Mouse (Mus musculus) adrenal gland, adult 8-10 months (tissue): Measurements from ENCODE around the gene Calm5. TPM values are rescaled to one million over a fixed set of nuclear protein-coding genes. Genes with fewer than 3 reads are reported as not detected.
"Not testable (repeated sequence)": the region's sequence is repeated elsewhere in the genome, so short reads cannot be mapped to it uniquely, and the experiment has no call there.

ENCODE experiments used
- DNase-seq: peaks from one replicate; pipeline ENCODE4 v3.0.0; 2022
- total RNA-seq, 4 experiments: library from RNA; stranded (reverse); gene quantifications; 2 replicates each; pipeline ENCODE4 v1.2.4; 2022

The Calm5 gene
- total RNA-seq, 4 experiments from 2014 or later: not detected

DNA sequence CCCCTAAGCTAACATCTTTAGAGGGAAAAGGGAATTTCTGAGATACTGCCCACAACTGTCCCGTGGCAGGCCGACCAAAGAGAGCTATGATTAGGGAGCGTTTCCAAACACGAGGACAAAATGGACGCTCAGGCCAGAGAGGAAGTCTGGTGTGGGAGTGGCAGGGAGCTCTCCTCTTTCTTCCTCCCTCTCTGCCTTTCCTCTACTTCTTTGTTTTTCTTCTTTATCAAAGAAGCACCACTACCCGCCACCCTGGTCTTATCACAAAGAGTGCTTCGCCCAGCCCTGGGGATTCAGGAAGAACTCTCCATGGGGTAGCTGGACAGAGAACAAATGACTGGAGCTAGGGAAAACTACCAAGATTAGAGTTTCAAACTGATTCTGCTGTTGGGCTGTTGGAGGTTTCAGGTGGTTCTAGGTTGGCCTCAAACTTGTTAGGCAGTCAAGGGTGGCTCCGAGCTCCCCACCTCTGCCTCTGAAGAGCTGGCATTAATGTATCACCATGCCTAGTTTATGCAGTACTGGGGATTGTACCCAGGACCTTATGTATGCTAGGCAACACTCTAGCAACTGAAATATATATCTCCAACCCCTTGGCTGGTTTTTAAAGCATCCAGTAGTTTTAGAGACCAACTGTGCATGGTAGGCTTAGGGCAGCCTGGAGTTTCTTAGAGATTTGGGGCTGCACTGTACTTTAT, 12.5 kb downstream of the Calm5 start:
- DNase-seq: no peak

DNA sequence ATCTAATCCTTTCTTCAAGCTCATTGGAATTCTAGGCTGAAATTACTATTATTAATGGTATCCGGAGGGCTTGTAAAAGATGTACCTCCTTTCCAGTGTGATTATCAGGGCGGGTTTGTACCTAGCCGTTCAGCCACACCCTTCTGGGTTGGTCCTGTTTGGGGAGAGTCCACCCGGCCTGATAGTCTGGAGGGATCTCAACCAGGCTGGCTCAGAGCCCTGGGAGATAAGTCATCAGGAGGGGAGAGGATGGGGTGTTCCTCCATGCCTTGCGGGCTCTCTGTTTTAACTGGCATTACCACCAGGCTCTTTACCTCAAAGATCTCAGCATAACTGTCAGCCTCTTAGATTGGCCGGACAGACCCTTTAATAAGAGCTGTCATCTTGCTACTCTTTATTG, 13.2 kb downstream of the Calm5 start:
- no peak for DNase-seq

DNA sequence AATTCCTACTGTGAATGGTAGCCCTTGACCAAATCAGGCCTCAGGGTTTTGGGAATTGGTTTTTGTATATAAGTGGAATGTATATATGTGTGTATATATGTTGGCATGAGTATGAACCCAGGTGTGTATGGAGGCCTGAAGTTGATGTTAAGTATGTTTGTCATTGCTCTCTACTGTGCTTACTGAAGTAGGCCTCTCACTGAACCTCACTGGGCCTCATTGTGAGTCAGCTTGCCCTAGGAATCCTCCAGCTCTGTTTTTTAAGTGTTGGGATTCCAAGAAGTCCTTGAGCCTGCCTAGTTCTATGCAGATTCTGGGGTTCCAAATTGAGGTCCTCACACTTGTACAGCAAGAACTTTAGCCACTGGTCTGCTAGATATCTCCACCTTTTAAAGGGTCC, 15.9 kb downstream of the Calm5 start:
- DNase-seq: no peak

DNA sequence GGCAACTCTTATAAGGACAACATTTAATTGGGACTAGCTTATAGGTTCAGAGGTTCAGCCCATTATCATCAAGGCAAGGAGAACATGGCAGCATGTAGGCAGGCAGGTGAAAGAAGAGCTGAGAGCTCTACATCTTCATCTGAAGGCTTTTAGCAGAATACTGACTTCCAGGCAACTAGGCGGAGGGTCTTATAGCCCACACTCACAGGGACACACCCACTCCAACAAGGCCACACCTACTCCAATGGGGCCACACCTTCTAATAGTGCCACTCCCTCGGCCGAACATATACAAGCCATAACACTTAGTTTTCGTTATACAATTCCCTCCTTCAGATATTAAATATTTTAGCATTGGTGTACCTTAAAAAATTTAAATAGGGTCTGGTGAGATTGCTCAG, 18.9 kb downstream of the Calm5 start:
- no peak for DNase-seq

DNA sequence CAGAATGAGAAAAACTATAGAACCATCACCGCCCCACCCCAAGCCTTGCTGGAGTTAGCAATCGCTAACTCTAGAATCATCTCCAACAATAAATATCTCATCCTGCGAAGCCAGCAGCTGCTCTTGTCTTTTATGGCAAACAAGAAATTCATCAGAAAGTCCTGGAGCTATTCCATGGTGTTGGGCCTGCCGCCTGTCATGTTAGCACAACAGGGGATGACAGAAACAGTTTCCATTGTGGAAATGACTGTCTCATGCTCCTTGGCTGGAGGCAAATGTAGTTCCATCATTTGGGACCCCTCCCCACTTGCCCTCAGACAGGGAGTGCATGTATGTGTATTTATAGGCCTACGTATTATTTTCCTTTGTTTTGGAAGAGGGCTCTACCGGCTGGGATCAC, 22.5 kb downstream of the Calm5 start:
- DNase-seq: no peak

DNA sequence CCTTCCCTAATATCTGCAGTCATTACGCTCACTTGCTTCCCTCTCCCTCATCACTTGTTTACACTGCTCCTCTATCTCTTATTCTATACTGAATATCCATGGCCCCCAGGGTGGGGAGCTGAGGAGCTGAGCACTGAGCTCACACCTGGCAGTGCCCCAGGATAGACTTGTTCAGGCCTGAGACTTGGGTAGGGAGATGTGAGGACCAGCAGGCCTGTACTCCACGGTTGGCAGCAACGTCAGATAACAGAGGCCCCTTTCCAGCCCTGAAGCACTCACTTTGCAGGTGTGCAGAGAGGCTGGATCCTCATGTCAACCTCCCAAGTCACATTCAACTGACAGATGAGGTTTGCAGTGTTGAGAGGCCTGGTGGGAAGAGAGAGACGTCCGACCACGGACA, 23.2 kb downstream of the Calm5 start:
- DNase-seq: no peak

DNA sequence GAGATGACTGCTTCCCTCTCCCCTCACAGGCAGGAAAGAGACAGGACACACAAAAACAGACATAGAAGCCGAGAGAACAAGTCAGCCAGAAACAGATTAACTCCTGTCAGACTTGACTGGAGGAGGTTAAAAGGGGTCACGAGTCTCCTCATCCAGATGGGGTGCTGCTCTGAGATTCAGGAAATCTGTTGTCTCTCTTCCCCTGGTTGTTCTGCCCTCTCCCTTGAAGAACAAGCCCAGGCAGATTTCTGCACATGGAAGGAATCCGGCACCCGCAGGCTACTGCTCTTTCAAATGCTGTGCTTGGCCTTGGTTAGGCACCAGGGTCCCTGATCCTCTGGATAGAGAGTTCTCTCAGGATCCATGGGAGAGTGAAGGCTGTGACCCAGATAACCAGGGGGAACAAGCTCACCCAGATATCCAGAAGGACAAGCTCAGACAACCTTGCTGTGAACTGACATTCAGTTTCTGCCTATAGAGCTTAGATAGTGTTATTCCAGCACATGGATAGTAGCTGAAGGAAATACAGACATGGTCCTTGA, 23.8 kb downstream of the Calm5 start:
- DNase-seq: no peak

DNA sequence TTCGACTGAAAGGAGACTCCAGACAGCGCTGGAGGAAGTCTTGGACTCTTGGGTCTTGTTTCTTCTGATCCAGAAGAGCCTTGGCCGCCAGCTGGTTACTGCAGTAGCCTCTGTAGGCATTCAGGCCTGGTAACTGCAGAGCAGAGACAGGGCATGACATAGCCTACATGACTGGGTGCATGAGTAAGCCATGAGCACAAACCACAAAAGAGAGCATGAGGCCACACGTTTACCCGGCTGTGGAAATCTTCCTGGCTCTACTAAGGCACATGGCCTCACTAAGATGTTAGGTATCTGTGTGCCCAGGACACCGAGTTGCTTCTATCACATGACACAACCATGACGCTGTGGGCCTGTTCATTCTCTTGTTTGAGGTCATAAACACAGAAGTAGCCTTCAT, 32.7 kb downstream of the Calm5 start:
- DNase-seq: no peak

DNA sequence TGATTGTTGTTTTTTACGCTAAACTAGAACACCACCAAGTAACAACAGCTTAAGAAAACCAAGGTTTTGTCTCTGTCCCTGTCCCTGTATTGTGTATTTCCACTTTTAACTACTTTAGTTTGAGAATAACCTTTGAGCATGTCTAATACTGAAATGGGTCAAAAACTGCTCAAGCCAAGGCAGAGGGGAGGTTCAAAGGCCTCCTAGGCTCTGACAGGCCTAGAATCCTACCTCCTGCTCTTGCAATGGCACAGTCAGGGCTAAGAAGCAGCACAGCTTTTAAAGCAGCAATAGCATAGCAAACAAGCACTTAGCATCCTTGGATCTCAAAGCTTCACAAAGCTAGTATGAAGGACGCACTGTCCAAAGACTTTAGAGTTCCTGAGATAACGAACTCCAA, 35.1 kb downstream of the Calm5 start:
- no peak for DNase-seq

DNA sequence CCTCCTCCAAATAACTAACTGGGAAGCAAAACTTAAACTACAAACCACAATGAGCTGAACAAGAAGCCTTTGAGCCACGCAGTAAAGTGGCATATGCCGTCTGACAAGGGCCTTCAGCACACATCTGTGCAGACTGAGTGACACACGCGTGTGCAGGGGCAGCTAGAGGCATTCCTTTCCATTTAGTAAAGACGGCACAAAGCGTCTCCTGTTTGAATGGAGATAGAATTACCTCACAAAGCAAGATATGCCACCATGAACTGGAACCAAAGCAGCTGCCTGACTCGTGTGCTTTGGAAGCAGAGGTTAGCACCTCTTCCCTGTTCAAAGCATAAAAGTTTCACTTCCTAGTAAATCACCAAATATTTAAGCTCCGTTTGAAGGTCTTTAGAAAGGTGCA, 36.1 kb downstream of the Calm5 start:
- no peak for DNase-seq

DNA sequence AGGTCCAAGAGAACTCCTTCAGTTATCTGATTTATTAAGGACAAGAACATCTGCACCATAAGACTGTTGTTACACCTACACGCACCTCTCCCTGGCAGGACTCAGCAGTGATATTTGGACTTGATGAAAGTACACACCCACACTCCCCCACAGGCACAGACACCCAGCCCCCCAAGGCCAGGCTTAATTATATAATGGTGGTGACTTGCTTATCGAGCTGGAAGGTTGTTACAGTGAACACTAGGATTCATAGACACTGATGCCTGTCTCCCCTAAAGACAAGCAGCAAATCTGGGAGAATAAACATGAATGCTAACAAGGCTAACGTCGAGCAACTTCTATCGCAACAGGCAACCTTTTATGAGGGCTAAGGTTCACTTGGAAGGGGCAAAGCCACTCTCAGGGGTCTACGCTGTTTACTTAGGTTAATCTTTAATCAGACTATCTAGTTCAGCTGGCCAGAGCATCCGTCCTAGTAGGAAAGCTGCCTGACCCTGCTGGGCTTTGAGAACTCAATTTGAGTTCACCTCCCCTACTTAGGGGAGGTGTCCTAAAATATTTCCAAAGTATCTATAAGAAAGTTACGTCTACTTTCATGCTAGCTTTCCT, 37.6 kb downstream of the Calm5 start:
- DNase-seq: peak; percentile 43

DNA sequence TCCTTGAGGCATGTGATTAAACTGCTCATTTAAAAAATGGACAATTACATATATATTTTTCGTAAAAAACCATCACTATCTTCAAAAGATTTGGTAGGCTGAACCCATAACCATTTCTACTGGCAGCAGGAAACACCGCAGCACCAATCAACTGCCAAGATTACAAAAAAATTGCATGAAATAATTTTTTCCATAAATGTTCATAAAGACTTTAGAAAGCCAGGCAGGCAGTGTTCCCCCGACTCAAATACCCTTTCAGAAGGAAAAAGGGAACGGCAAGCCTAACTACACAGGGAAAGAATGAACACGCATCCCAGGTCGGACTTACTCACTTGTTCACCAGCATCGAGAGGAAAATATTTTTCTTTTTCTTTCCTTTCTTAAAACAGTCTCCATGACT, 38.6 kb downstream of the Calm5 start:
- DNase-seq: no peak

DNA sequence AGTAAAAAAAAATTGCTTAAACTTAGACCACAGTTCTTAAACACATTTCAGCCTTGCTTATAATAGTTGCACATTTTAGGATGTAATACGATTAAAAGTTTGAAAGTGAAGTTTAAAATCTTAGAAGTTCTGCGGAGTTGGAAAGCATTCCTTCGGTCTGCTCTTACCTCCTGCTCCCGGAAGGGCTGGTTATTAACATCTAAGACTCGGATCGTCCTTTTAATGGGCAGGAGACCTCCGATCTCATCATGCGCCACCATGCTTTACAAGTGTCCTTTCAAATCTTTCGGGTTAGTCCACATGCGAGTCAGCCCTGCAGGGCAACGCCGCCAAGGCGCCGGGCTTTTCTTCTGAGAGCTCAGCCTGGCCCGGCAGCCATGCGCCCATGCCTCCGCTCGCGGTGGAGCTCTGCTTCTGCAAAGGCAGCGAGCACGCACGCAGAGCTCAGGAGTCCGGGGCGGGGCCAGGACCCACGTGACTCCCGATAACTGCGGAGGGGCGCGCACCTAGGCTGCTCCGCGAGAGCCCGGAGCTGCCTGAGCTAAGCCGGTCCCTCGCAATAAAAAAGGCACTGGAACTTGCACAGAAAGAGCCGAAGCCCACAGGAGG, 39.3 kb downstream of the Calm5 start:
- DNase-seq: peak; percentile 90

DNA sequence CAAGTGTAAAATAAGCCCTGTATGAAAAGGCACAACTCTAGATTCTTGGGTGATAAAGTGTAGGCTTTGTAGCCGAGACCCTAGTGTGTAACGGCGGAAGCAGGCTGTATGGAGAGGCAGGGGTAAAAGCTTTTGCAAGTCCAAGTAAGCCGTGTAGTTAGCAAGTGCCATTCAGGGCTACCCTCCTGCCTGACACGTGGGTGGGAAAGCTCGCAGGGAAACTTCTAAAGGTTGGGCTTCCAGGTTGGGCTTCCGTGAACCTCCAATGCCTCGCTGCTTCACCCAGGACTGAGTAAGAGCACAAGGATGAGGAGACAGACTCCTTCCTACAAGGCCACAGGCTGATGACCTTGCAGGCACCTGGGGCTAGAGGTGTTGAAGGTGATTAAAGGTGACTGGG, 40.6 kb downstream of the Calm5 start:
- DNase-seq: no peak

DNA sequence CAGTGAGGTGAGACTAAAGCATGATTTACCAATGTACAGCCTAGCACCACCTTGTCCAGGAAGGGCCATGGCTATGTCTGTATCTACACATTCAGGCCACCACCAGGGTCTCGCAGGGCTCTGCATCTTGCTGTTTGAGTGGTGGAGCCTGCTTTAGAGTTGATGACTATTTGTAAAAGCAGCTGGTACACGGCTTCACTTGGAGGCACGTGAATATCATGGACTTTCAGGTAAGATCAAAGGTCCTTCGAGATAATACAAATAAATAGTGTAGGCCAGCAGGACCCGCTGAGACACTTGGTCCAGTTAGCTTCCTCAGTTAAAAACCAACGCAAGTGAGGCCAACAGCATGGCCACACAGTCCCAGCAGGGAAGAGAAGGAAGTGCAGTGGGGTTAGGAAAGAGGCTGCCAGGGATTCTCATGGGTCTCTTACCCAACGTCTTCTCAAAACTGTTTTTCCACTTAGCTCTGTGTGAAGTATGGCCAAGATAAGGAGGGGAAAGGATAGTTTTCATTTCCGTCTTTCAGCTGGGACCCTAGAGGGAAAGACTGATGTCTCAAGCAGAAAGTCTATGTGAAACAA, 41.5 kb downstream of the Calm5 start:
- no peak for DNase-seq

DNA sequence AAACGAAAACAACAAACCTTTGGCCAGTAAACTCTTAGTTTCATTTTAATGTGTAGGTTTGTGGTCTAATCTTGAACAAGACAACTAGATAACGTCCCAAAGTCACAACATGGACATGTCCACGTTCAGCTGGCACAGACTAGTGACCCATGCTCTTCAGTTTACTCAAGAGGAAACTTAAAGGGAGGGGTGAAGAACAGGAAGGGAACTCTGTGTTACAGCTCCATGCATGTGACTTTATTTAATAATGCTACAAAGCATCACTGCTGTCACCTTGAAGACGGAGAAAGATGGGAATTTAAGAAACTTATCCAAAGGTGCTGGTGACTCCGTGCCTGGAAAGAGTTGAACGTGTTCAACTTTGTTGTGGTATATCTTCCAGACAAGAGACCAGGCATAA, 42.1 kb downstream of the Calm5 start:
- DNase-seq: no peak

DNA sequence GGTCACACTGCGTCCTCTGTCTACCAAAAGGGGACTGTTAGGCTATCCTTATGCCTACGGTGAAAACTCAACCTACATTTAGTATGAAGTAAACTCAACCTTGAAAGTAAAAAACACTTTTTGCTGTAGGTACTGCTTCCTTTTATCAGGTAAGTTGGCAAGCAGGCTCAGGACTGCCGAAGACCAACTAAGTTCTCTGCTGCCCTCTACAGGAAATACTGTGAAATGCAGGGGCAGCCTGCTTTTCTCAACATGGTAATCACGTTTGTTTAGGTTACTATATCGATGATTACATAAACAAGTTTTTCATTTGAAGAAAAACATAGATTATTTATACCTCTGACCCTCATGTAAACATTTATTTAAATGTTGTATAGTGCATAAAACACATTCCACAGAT, 42.9 kb downstream of the Calm5 start:
- no peak for DNase-seq

DNA sequence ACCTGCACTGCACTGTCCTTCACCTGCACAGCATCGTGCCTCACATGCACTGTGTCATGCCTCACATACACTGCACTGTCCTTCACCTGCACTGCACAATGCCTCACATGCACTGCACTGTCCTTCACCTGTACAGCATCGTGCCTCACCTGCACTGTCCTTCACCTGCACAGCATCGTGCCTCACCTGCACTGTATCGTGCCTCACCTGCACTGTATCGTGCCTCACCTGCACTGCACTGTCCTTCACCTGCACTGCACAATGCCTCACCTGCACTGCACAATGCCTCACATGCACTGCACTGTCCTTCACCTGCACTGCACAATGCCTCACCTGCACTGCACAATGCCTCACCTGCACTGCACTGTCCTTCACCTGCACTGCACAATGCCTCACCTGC, 44.2 kb downstream of the Calm5 start:
- not testable (repeated sequence) for DNase-seq

DNA sequence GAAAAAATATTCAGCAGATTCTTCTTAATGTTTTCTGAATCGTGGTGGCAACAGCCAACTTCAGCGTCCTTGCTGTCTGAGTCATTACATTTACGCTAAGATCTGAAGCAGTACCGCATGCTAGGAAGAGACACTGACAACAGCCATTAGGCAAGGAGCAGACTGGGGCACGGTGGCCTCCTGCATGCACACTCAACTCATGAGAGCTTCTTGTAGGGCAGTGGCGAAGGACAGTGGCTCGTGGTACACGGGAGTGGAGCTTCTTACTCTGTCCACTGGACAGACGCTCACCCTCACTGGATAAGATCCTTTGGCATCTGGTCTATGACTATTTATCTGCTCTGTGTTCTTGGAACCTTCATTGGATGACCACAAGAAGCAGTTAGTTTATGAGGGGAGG, 45.3 kb downstream of the Calm5 start:
- no peak for DNase-seq
